In the genomic region with DNA sequence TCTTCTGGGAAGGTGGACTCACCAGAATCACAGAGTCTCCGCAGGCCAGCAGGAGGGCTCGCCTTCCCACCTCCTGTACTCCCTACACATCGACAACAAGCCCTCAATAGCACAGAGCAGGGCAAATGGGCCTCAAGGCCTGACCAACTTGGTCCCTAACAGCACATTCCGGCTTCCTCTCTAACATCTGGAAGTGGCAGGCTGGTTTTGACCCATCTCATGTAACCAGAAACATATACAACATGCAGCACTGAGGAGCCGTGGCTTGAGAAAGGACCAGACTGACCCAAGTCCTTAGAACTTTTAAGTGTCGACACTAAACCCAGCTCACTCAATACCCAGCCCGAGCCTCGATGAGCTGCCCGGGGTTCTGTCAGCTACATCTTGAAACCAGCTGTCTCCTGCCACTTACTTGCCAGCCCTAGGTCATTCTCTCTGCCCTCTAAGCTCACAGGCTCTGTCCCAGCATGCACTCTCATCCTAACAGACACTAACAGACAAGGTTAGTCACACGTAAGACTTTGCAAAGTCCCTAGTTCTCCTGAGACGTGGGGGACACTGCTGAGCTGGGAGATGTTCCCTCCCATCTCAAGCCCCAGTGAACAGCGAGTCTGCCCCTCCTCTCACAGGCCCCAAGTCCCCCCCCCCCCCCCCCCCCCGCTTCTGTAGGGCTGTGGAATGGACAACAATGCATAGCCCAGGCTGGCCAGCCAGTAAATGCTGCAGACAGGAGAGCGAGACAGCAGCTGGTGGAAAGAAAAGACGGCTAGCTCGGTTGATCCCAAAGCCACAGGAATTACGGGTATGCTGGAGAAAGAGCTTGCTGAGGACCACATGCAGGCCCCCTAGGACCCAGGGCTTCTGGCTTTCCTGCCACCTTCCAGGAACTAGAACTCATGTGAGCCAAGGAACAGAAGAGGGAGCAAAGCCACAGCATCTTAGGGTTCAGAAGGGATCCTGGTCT, we compare ENCODE assay signal across 8 mouse cellular contexts. TPM values are rescaled to one million over a fixed set of nuclear protein-coding genes. Genes with fewer than 3 reads are reported as not detected.
DNase-seq lines count a peak whose midpoint lies in the region; ATAC-seq and TF ChIP-seq lines count a peak whose summit lies in the region.

No protein-coding gene starts in this region.

- H3K27me3 ChIP-seq in lung, embryonic 14.5 days (ENCODE audit: insufficient read depth, low read length): no peaks in the 10 kb centered on the region
- H3K27me3 ChIP-seq in embryonic facial prominence, embryonic 11.5 days (ENCODE audit: control insufficient read depth, insufficient read depth, low read length): no peaks in the 10 kb centered on the region
- H3K27me3 ChIP-seq in intestine, embryonic 16.5 days (replicated peaks; ENCODE audit: control insufficient read depth, insufficient read depth, low read length): no peaks in the 10 kb centered on the region

- DNase-seq in lung, embryonic 14.5 days: peak; percentile 46
- no peak for DNase-seq in lung, postnatal 14 days
- peak; percentile 58 for DNase-seq in embryonic facial prominence, embryonic 11.5 days (ENCODE audit: low spot score)
- peak; percentile 41 for DNase-seq in retina, embryonic 14.5 days (ENCODE audit: low spot score)
- DNase-seq in right cerebral cortex, postnatal 25 days: no peak
- DNase-seq in cerebellum, adult 8-10 months: no peak
- DNase-seq in layer of hippocampus, adult 18-20 months (ENCODE audit: low spot score in 2 of 2): no peak

- H3K27ac ChIP-seq in lung, embryonic 14.5 days (ENCODE audit: low read depth): peak overlapping the region; percentile 98
- peak overlapping the region; percentile 95 for H3K27ac ChIP-seq in embryonic facial prominence, embryonic 11.5 days (replicated peaks; ENCODE audit: low read depth, low read length)
- peak overlapping the region; percentile 97 for H3K27ac ChIP-seq in intestine, embryonic 16.5 days (ENCODE audit: low read length)

- TF ChIP-seq CTCF in lung, embryonic 14.5 days (IDR thresholded peaks at IDR 0.05; ENCODE audit: low read depth): no peak

- H3K9ac ChIP-seq in lung, embryonic 14.5 days: peak overlapping the region; percentile 34
- H3K9ac ChIP-seq in embryonic facial prominence, embryonic 11.5 days (replicated peaks; ENCODE audit: low read length): peak overlapping the region; percentile 42
- peak overlapping the region; percentile 52 for H3K9ac ChIP-seq in intestine, embryonic 16.5 days (ENCODE audit: low read depth, low read length)

- ATAC-seq in lung, embryonic 14.5 days (ENCODE audit: insufficient read depth): peak; percentile 2; the same call in 1 of the 2 replicates
- no peak; the same call in 1 of the 2 replicates for ATAC-seq in embryonic facial prominence, embryonic 11.5 days (replicated peaks; ENCODE audit: insufficient number of reproducible peaks, low FRiP score, low TSS enrichment, low read depth)
- peak; percentile 0; the same call in 1 of the 2 replicates for ATAC-seq in intestine, embryonic 16.5 days

- peak overlapping the region; percentile 14; the same call in 1 of the 2 replicates for H3K4me3 ChIP-seq in lung, embryonic 14.5 days (ENCODE audit: low read depth, low read length)
- no peak overlapping the region for H3K4me3 ChIP-seq in embryonic facial prominence, embryonic 11.5 days (ENCODE audit: low read depth, low read length)
- no peak overlapping the region for H3K4me3 ChIP-seq in intestine, embryonic 16.5 days (ENCODE audit: low read length)

- 0 out of 2 replicates have a peak, but pooled peaks cover 2% of the 10 kb centered on the region for H3K36me3 ChIP-seq in lung, embryonic 14.5 days (ENCODE audit: insufficient read depth)
- H3K36me3 ChIP-seq in embryonic facial prominence, embryonic 11.5 days (replicated peaks; ENCODE audit: control insufficient read depth, insufficient read depth, low read depth, low read length): no peaks in the 10 kb centered on the region
- H3K36me3 ChIP-seq in intestine, embryonic 16.5 days (ENCODE audit: control insufficient read depth, insufficient read depth, low read length): no peaks in the 10 kb centered on the region

- H3K4me1 ChIP-seq in lung, embryonic 14.5 days (ENCODE audit: insufficient read depth): peaks cover 79% of the 10 kb centered on the region
- H3K4me1 ChIP-seq in embryonic facial prominence, embryonic 11.5 days (ENCODE audit: control insufficient read depth, insufficient read depth, low read length): peaks cover 31% of the 10 kb centered on the region
- H3K4me1 ChIP-seq in intestine, embryonic 16.5 days (ENCODE audit: control insufficient read depth, insufficient read depth, low read length): peaks cover 87% of the 10 kb centered on the region

- H3K4me2 ChIP-seq in lung, embryonic 14.5 days: peak overlapping the region; percentile 57
- peak overlapping the region; percentile 44 for H3K4me2 ChIP-seq in embryonic facial prominence, embryonic 11.5 days (ENCODE audit: low read depth, low read length)
- peak overlapping the region; percentile 38 for H3K4me2 ChIP-seq in intestine, embryonic 16.5 days (ENCODE audit: low read depth, low read length)

- WGBS in lung, embryonic 14.5 days: 9% methylated on average over 16 of the region's 17 CpGs
- WGBS in embryonic facial prominence, embryonic 11.5 days: 16% methylated on average over 16 of the region's 17 CpGs
- 21% methylated on average over 16 of the region's 17 CpGs for WGBS in intestine, embryonic 16.5 days

- no peaks in the 10 kb centered on the region for H3K9me3 ChIP-seq in lung, embryonic 14.5 days (ENCODE audit: low read depth, low read length)
- H3K9me3 ChIP-seq in embryonic facial prominence, embryonic 11.5 days (replicated peaks; ENCODE audit: control insufficient read depth, low read length): no peaks in the 10 kb centered on the region
- H3K9me3 ChIP-seq in intestine, embryonic 16.5 days (ENCODE audit: control insufficient read depth, low read length): no peaks in the 10 kb centered on the region

RNA-seq across cellular contexts. Expression of gene Ski, which starts 48.3 kb away (rescaled TPM):
- polyA plus RNA-seq in lung, embryonic 14.5 days (2014; fragmentation: Nextera tagmentation; extraction: Ambion mirVana): 23.7 and 25.8 TPM in 2 replicates
- polyA plus RNA-seq in embryonic facial prominence, embryonic 11.5 days (2014; fragmentation: Nextera tagmentation; extraction: Ambion mirVana): 15.4 and 15.9 TPM in 2 replicates
- polyA plus RNA-seq in intestine, embryonic 16.5 days (2015; fragmentation: Nextera tagmentation; extraction: Ambion mirVana): 11.4 and 11.7 TPM in 2 replicates
- 100 to 1,000 TPM; 136 to 138 TPM for total RNA-seq in layer of hippocampus, adult 18-20 months (2021)

Comparison
In these comparisons a context has a peak if more than half of its experiments do, and no peak if none do; other contexts are left out.
1. DNase-seq: peak in lung, embryonic 14.5 days (single experiment), embryonic facial prominence, embryonic 11.5 days (single experiment) and retina, embryonic 14.5 days (single experiment); none in lung, postnatal 14 days (single experiment), right cerebral cortex, postnatal 25 days (single experiment), cerebellum, adult 8-10 months (single experiment) and layer of hippocampus, adult 18-20 months (0 of 2).
2. Peak in every context shown above with its lines, with median percentiles within 50 percentile points of each other: H3K27ac ChIP-seq, H3K4me2 ChIP-seq and H3K9ac ChIP-seq.